Mouse (Mus musculus) thymus, adult 2 months (tissue): ENCODE data around the gene Gsta2.

ENCODE experiments used
- CTCF ChIP-seq: fragments of 200-500 bp; IDR thresholded peaks from 2 replicates; pipeline ENCODE4 v1.5.1; 2012; ENCODE audit warnings: mild to moderate bottlenecking, control low read depth, low read length, moderate library complexity, borderline replicate concordance; ENCODE audit not compliant: control insufficient read depth, poor library complexity, insufficient read depth; ENCODE audit errors: extremely low read depth
- POLR2A ChIP-seq: fragments of 200-500 bp; IDR thresholded peaks from 2 replicates; pipeline ENCODE4 v1.6.1; 2012; ENCODE audit warnings: mild to moderate bottlenecking, low read length, control low read depth, moderate library complexity; ENCODE audit not compliant: control insufficient read depth, poor library complexity, insufficient read depth; ENCODE audit errors: extremely low read depth

GRCm38 (mm10) chr9:78347004-78347403 lies 8.6 kb downstream of the Gsta2 start:
- TF ChIP-seq POLR2A (no peak), CTCF (no peak)
